Mouse (Mus musculus) thymus, adult 2 months (tissue): ENCODE data around the gene Stoml1. TPM values are rescaled to one million over a fixed set of nuclear protein-coding genes. Genes with fewer than 3 reads are reported as not detected.

ENCODE experiments used
- DNase-seq: peaks from one replicate; pipeline ENCODE4 v3.0.0; 2021
- H3K27ac ChIP-seq: fragments of 200-500 bp; 2 replicates; pipeline ENCODE4 v1.5.1; 2012; ENCODE audit warnings: low read length, control low read depth; ENCODE audit not compliant: control insufficient read depth, insufficient read depth
- H3K27me3 ChIP-seq: fragments of 200-500 bp; 2 replicates; pipeline ENCODE4 v1.6.1; 2012; ENCODE audit warnings: mild to moderate bottlenecking, low read length, moderate library complexity, mixed read lengths; ENCODE audit not compliant: control insufficient read depth, insufficient read depth
- H3K36me3 ChIP-seq: fragments of 200-500 bp; 2 replicates; pipeline ENCODE4 v1.6.1; 2012; ENCODE audit warnings: mild to moderate bottlenecking, low read length, moderate library complexity; ENCODE audit not compliant: control insufficient read depth, insufficient read depth
- H3K4me1 ChIP-seq: fragments of 200-500 bp; replicated peaks from 2 replicates; pipeline ENCODE4 v1.6.1; 2012; ENCODE audit warnings: low read length; ENCODE audit not compliant: control insufficient read depth, insufficient read depth
- H3K4me3 ChIP-seq: fragments of 200-500 bp; 2 replicates; pipeline ENCODE4 v1.5.1; 2012; ENCODE audit warnings: mild to moderate bottlenecking, low read length, control low read depth, moderate library complexity; ENCODE audit not compliant: control insufficient read depth, insufficient read depth
- CTCF ChIP-seq: fragments of 200-500 bp; IDR thresholded peaks from 2 replicates; pipeline ENCODE4 v1.5.1; 2012; ENCODE audit warnings: mild to moderate bottlenecking, control low read depth, low read length, moderate library complexity, borderline replicate concordance; ENCODE audit not compliant: control insufficient read depth, poor library complexity, insufficient read depth; ENCODE audit errors: extremely low read depth
- POLR2A ChIP-seq: fragments of 200-500 bp; IDR thresholded peaks from 2 replicates; pipeline ENCODE4 v1.6.1; 2012; ENCODE audit warnings: mild to moderate bottlenecking, low read length, control low read depth, moderate library complexity; ENCODE audit not compliant: control insufficient read depth, poor library complexity, insufficient read depth; ENCODE audit errors: extremely low read depth
- WGBS: fragments of 180-500 bp; shearing (Covaris S2); methylation state at CpG from one replicate; pipeline ENCODE4 v1.1.7; 2018; 5-methylcytosine and 5-hydroxymethylcytosine counted together
- polyA plus RNA-seq: library from polyadenylated mRNA; depleted of rRNA; stranded (reverse); fragments of >200 nt; gene quantifications from 2 replicates; pipeline ENCODE4 v1.2.3, GENCODE M21; 2012

Stoml1 gene
- polyA plus RNA-seq, 1 experiment: 71.5 TPM

DNA sequence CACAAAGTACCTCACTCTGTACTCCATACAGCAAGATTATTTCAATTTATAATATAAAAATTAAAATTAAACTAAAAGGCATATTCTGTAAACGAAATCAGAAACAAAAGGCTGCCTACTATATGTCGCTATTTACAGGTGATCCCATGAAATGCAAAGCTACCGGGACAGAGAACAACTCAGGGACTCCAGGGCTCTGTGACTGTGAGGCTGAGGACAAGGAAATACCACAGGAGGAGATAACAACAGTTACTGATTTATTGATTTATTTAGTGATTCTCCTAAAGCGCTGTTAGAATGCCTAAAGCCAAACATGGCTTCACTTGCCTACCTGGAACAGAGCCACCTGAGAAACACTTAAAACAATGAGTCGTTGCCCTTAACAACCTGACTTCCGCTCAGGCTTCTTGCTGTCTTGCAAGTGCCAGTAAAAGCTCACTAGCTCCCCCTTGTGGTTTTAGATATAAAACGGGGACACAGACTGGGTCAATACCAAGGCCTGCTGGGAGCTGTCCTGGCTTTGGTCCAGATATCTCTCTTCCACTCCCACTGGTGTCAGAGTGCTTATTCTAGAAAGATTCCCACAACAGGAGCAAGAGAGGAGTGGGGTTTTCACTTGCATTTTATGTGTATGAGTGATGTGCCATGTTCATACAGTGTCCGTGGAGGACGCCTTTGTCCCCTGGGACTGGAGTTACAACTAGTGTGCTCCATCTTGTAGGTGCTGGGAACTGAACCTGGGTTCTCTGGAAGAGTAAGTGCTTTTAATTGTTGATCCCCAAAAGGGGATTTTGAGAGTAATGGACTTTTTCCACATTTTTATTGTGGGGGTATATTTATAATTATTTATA is 27.5 kb downstream of the Stoml1 start:
- DNase-seq: peak; percentile 70
- Histone ChIP-seq H3K27me3 (no peaks in the 10 kb centered on the region), H3K27ac (no peak overlapping the region), H3K4me3 (no peak overlapping the region), H3K4me1 (peaks cover 9% of the 10 kb centered on the region), H3K36me3 (no peaks in the 10 kb centered on the region)
- WGBS: 38% methylated on average over 9 of the region's 9 CpGs
- TF ChIP-seq POLR2A (no peak), CTCF (no peak)

GRCm38 (mm10) chr9:58281597-58281996 is 28.6 kb downstream of the Stoml1 start:
- TF ChIP-seq CTCF (no peak; the same call in 1 of the 2 replicates), POLR2A (no peak)
- WGBS: 48% methylated on average over 3 of the region's 3 CpGs

DNA sequence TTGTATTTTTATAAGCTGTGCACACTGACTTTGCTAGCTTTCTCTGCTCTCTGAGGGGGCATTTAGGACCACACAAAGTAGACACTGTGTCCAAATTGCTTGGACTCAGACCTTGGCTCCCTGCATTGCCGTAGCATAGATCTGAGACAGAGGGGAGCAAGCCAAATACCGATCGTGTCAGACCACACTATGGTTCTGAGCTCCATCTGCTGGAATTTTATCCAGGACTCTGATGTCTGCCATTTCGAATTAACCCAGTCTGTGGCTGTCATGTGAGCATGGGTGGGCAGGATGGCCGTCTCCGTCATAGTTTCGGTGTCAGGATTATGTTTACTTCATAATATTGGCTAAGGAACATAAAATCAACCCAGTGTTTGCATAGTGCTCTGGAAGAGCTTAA is 30.5 kb downstream of the Stoml1 start:
- no peaks in the 10 kb centered on the region for H3K36me3 ChIP-seq
- TF ChIP-seq CTCF: no peak
- TF ChIP-seq POLR2A: no peak
- H3K4me3 ChIP-seq: no peak overlapping the region
- WGBS: 92% methylated on average over 7 of the region's 7 CpGs
- no peaks in the 10 kb centered on the region for H3K4me1 ChIP-seq
- no peak overlapping the region for H3K27ac ChIP-seq
- DNase-seq: no peak
- H3K27me3 ChIP-seq: no peaks in the 10 kb centered on the region

More at GRCm38 (mm10) chr9:58281597-58281996, 28.6 kb downstream of the Stoml1 start:
- no peaks in the 10 kb centered on the region for H3K36me3 ChIP-seq
- DNase-seq: peak; percentile 41
- no peaks in the 10 kb centered on the region for H3K27me3 ChIP-seq
- H3K4me1 ChIP-seq: no peaks in the 10 kb centered on the region
- H3K27ac ChIP-seq: no peak overlapping the region
- H3K4me3 ChIP-seq: no peak overlapping the region

DNA sequence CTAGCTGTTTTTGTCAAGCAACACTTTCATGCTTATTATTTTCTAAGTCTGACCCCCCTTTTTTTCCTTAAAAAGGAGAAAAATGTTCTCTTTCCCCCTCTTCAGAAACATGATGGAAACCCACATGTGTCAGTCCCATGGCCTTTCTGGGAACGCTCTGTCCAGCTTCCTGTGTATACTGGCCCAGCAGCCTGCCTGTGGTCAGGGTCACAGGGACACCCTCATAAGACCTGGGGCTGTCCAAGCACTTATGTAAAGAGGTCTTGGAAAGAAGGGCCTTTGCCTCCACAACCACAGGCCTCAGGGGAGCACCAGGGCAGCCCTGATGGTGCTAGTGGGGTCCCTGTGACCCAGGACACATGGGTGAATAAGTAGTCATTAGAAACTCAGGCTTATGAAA is 36.1 kb downstream of the Stoml1 start:
- no peak overlapping the region for H3K27ac ChIP-seq
- no peak for TF ChIP-seq POLR2A
- no peak for TF ChIP-seq CTCF
- DNase-seq: no peak
- H3K4me3 ChIP-seq: no peak overlapping the region
- 97% methylated on average over 1 of the region's 1 CpGs for WGBS
- no peaks in the 10 kb centered on the region for H3K4me1 ChIP-seq
- no peaks in the 10 kb centered on the region for H3K27me3 ChIP-seq
- no peaks in the 10 kb centered on the region for H3K36me3 ChIP-seq

GRCm38 (mm10) chr9:58289901-58290300 is 36.9 kb downstream of the Stoml1 start:
- Histone ChIP-seq H3K27ac (no peak overlapping the region), H3K4me1 (no peaks in the 10 kb centered on the region), H3K36me3 (no peaks in the 10 kb centered on the region), H3K27me3 (no peaks in the 10 kb centered on the region), H3K4me3 (no peak overlapping the region)
- 73% methylated on average over 2 of the region's 2 CpGs for WGBS
- TF ChIP-seq CTCF (no peak), POLR2A (no peak)
- DNase-seq: no peak

DNA sequence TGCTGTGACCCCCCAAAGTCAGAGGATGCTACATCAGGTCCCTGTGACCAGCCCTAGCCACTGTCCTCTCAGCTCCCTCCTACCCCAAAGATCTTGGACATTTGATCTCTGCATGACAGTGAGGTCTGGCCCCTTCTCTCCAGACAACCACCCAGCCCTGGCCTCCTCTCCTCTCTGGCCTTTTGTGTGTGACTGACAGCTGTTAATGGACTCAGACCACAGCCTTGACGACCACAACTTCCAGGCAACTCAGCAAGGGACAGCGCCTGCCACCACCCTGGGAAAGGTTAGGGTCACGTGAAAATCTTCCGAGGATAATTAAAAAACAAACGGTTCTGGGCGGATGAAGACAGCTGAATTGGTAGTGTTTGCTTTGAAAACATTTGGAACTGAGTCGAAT is 41.6 kb downstream of the Stoml1 start:
- DNase-seq: no peak
- Histone ChIP-seq H3K36me3 (no peaks in the 10 kb centered on the region), H3K4me1 (no peaks in the 10 kb centered on the region), H3K27ac (no peak overlapping the region), H3K4me3 (no peak overlapping the region), H3K27me3 (no peaks in the 10 kb centered on the region)
- TF ChIP-seq CTCF (no peak), POLR2A (no peak)
- 89% methylated on average over 7 of the region's 7 CpGs for WGBS
